Mouse (Mus musculus) cerebellum, adult 11 months (tissue): Measurements from ENCODE around the gene Mlst8.

Source experiments
- DNase-seq: peaks from one replicate; pipeline ENCODE4 v3.0.0; 2022

Gene Mlst8

GRCm38 (mm10) chr17:24488662-24489264 is 9.9 kb upstream of the Mlst8 start:
- DNase-seq: peak; percentile 57

GRCm38 (mm10) chr17:24488186-24488661 is 9.3 kb upstream of the Mlst8 start, which contains the start of gene Caskin1:
Gene Caskin1, plus strand, starts transcription at chr17:24488601.
- peak; percentile 66 for DNase-seq

GRCm38 (mm10) chr17:24485090-24485860 is 6.4 kb upstream of the Mlst8 start:
- peak; percentile 34 for DNase-seq

GRCm38 (mm10) chr17:24483495-24483894 is 4.6 kb upstream of the Mlst8 start:
- no peak for DNase-seq

GRCm38 (mm10) chr17:24481027-24481815 is 2.3 kb upstream of the Mlst8 start:
- DNase-seq: no peak

GRCm38 (mm10) chr17:24480201-24480826 is 1.4 kb upstream of the Mlst8 start:
- no peak for DNase-seq

GRCm38 (mm10) chr17:24479431-24479830 is 553 bp upstream of the Mlst8 start:
- no peak for DNase-seq

- DNase-seq: peak; percentile 48
These were observed 785 bp downstream of the Mlst8 start for GRCm38 (mm10) chr17:24477985-24478600.

- peak; percentile 42 for DNase-seq
These were observed 1.6 kb downstream of the Mlst8 start for GRCm38 (mm10) chr17:24477053-24477984.

- no peak for DNase-seq
These were observed 2.7 kb downstream of the Mlst8 start for GRCm38 (mm10) chr17:24476022-24476776.

GRCm38 (mm10) chr17:24475586-24475985 is 3.3 kb downstream of the Mlst8 start:
- DNase-seq: no peak

GRCm38 (mm10) chr17:24474557-24474956 is 4.3 kb downstream of the Mlst8 start:
- DNase-seq: peak; percentile 35

GRCm38 (mm10) chr17:24473612-24474275 is 5.1 kb downstream of the Mlst8 start, which contains the start of gene Bricd5:
Gene Bricd5, plus strand, starts transcription at chr17:24473884.
- no peak for DNase-seq

- peak; percentile 62 for DNase-seq
These were observed 6.4 kb downstream of the Mlst8 start for GRCm38 (mm10) chr17:24472512-24472911.

- DNase-seq: peak; percentile 53
These were observed 8.0 kb downstream of the Mlst8 start for GRCm38 (mm10) chr17:24470701-24471527.

- DNase-seq: peak; percentile 100
These were observed 8.8 kb downstream of the Mlst8 start, which contains the start of the genes E4f1 and Pgp for GRCm38 (mm10) chr17:24469910-24470602. Gene E4f1, minus strand, starts transcription at chr17:24470313. Gene Pgp, plus strand, starts transcription at chr17:24470392.

GRCm38 (mm10) chr17:24469336-24469909 is 9.5 kb downstream of the Mlst8 start:
- no peak for DNase-seq
